Mouse (Mus musculus) ES-E14 (cell line): ENCODE results near the gene Ubl4b.

Experiments
- CHD2 ChIP-seq: IDR thresholded peaks from 2 replicates; pipeline ENCODE4 v1.6.1; 2014; ENCODE audit warnings: mild to moderate bottlenecking, low read depth, low read length, inconsistent platforms
- HCFC1 ChIP-seq: IDR thresholded peaks from 2 replicates; pipeline ENCODE4 v1.6.1; 2012; ENCODE audit warnings: low read length, inconsistent platforms, borderline replicate concordance; ENCODE audit not compliant: insufficient read depth
- MAFK ChIP-seq: IDR thresholded peaks from 2 replicates; pipeline ENCODE4 v1.6.1; 2014; ENCODE audit warnings: mild to moderate bottlenecking, low read depth, low read length, inconsistent platforms; ENCODE audit not compliant: insufficient read depth
- ZC3H11A ChIP-seq: IDR thresholded peaks from 2 replicates; pipeline ENCODE4 v1.6.1; 2012; ENCODE audit warnings: low read depth, mild to moderate bottlenecking, inconsistent platforms, low read length, borderline replicate concordance
- ZNF384 ChIP-seq: IDR thresholded peaks from 2 replicates; pipeline ENCODE4 v1.6.1; 2012; ENCODE audit warnings: low read depth, low read length, inconsistent platforms

- TF ChIP-seq MAFK, result no peak
- TF ChIP-seq ZNF384, result no peak
- no peak for TF ChIP-seq HCFC1
- TF ChIP-seq ZC3H11A, result no peak
- no peak for TF ChIP-seq CHD2
Observed at GRCm38 (mm10) chr3:107600127-107600526, 45.3 kb upstream of the Ubl4b start.
